Mouse (Mus musculus) testis, adult 2 months (tissue): Measurements from ENCODE around the gene Mrpl39. TPM values are rescaled to one million over a fixed set of nuclear protein-coding genes. Genes with fewer than 3 reads are reported as not detected.

ENCODE experiments used
- H3K27ac ChIP-seq: fragments of 200-500 bp; 2 replicates; pipeline ENCODE4 v1.5.1; 2012; ENCODE audit warnings: low read depth, low read length; ENCODE audit not compliant: control insufficient read depth, insufficient read depth
- H3K27me3 ChIP-seq: fragments of 200-500 bp; 2 replicates; pipeline ENCODE4 v1.6.1; 2012; ENCODE audit warnings: mild to moderate bottlenecking, low read length, moderate library complexity; ENCODE audit not compliant: control insufficient read depth, insufficient read depth
- H3K36me3 ChIP-seq: fragments of 200-500 bp; 2 replicates; pipeline ENCODE4 v1.6.1; 2012; ENCODE audit warnings: mild to moderate bottlenecking, low read length; ENCODE audit not compliant: control insufficient read depth, insufficient read depth
- H3K4me1 ChIP-seq: fragments of 200-500 bp; 2 replicates; pipeline ENCODE4 v1.6.1; 2012; ENCODE audit warnings: low read length; ENCODE audit not compliant: control insufficient read depth, insufficient read depth
- H3K4me3 ChIP-seq: fragments of 200-500 bp; 2 replicates; pipeline ENCODE4 v1.5.1; 2012; ENCODE audit warnings: low read depth, mild to moderate bottlenecking, low read length, moderate library complexity, mixed read lengths; ENCODE audit not compliant: control insufficient read depth
- CTCF ChIP-seq: fragments of 200-500 bp; IDR thresholded peaks from 2 replicates; pipeline ENCODE4 v1.5.1; 2012; ENCODE audit warnings: low read depth, mild to moderate bottlenecking, inconsistent platforms, low read length, moderate library complexity; ENCODE audit not compliant: control insufficient read depth, insufficient read depth, insufficient replicate concordance
- POLR2A ChIP-seq: fragments of 200-500 bp; IDR thresholded peaks from 2 replicates; pipeline ENCODE4 v1.6.1; 2012; ENCODE audit warnings: low read depth, mild to moderate bottlenecking, inconsistent platforms, low read length, moderate library complexity; ENCODE audit not compliant: control insufficient read depth
- polyA plus RNA-seq: library from polyadenylated mRNA; depleted of rRNA; stranded (reverse); fragments of >200 nt; gene quantifications from 2 replicates; pipeline ENCODE4 v1.2.3, GENCODE M21; 2012

Gene Mrpl39
- polyA plus RNA-seq, 1 experiment, result 54.7 TPM

GRCm38 (mm10) chr16:84703769-84704660 lies 31.5 kb downstream of the Mrpl39 start:
- H3K4me3 ChIP-seq, result peak overlapping the region; percentile 79
- TF ChIP-seq CTCF (no peak), POLR2A (no peak)
- no peaks in the 10 kb centered on the region for H3K27me3 ChIP-seq
- H3K36me3 ChIP-seq, result no peaks in the 10 kb centered on the region
- peaks cover 8% of the 10 kb centered on the region for H3K4me1 ChIP-seq
- no peak overlapping the region for H3K27ac ChIP-seq

GRCm38 (mm10) chr16:84703129-84703768 lies 32.3 kb downstream of the Mrpl39 start:
- Histone ChIP-seq H3K27me3 (no peaks in the 10 kb centered on the region), H3K27ac (no peak overlapping the region)
- TF ChIP-seq POLR2A, result no peak
- no peak for TF ChIP-seq CTCF

GRCm38 (mm10) chr16:84702230-84703128 lies 33.1 kb downstream of the Mrpl39 start:
- peaks cover 8% of the 10 kb centered on the region for H3K4me1 ChIP-seq
- H3K27ac ChIP-seq, result no peak overlapping the region

More at GRCm38 (mm10) chr16:84703129-84703768, 32.3 kb downstream of the Mrpl39 start:
- Histone ChIP-seq H3K4me1 (peaks cover 8% of the 10 kb centered on the region), H3K36me3 (no peaks in the 10 kb centered on the region), H3K4me3 (peak overlapping the region; percentile 79)

GRCm38 (mm10) chr16:84701041-84701440 lies 34.5 kb downstream of the Mrpl39 start:
- Histone ChIP-seq H3K27ac (no peak overlapping the region), H3K36me3 (no peaks in the 10 kb centered on the region), H3K4me1 (peaks cover 12% of the 10 kb centered on the region), H3K27me3 (no peaks in the 10 kb centered on the region), H3K4me3 (no peak overlapping the region)
- TF ChIP-seq CTCF, result no peak
- TF ChIP-seq POLR2A, result no peak

More at GRCm38 (mm10) chr16:84702230-84703128, 33.1 kb downstream of the Mrpl39 start:
- Histone ChIP-seq H3K27me3 (no peaks in the 10 kb centered on the region), H3K4me3 (peak overlapping the region; percentile 79), H3K36me3 (no peaks in the 10 kb centered on the region)
- no peak for TF ChIP-seq CTCF
- TF ChIP-seq POLR2A, result no peak

- no peak for TF ChIP-seq POLR2A
- TF ChIP-seq CTCF, result no peak
- Histone ChIP-seq H3K36me3 (no peaks in the 10 kb centered on the region), H3K4me3 (no peak overlapping the region)
Observed at GRCm38 (mm10) chr16:84698708-84699107, 36.8 kb downstream of the Mrpl39 start.

GRCm38 (mm10) chr16:84696178-84696577 lies 39.4 kb downstream of the Mrpl39 start:
- TF ChIP-seq POLR2A (no peak), CTCF (no peak)
- no peak overlapping the region for H3K4me3 ChIP-seq
- no peaks in the 10 kb centered on the region for H3K36me3 ChIP-seq
- H3K27ac ChIP-seq, result no peak overlapping the region
- no peaks in the 10 kb centered on the region for H3K27me3 ChIP-seq
- peaks cover 4% of the 10 kb centered on the region; the same call in 1 of the 2 replicates for H3K4me1 ChIP-seq

More at GRCm38 (mm10) chr16:84698708-84699107, 36.8 kb downstream of the Mrpl39 start:
- Histone ChIP-seq H3K27ac (no peak overlapping the region), H3K4me1 (peaks cover 12% of the 10 kb centered on the region), H3K27me3 (no peaks in the 10 kb centered on the region)
